Mouse (Mus musculus) megakaryocyte, adult 5-6 weeks (primary cell): Measurements from ENCODE around the gene Tmem80. TPM values are rescaled to one million over a fixed set of nuclear protein-coding genes. Genes with fewer than 3 reads are reported as not detected.
A peak's percentile ranks its signal among the peaks of the same experiment; 100 is the strongest.

Source experiments
- ATAC-seq: 2 replicates; pipeline ENCODE4 v1.8.0; 2016; ENCODE audit warnings: mild to moderate bottlenecking, inconsistent platforms; ENCODE audit not compliant: poor library complexity, severe bottlenecking
- total RNA-seq, 2 experiments: library from RNA; stranded (forward) in 1 of 2; stranded (reverse) in 1 of 2; fragments of 153-499, 151-499 nt in 1 of 2; fragments of 221-1000, 200-1000 nt in 1 of 2; gene quantifications; 2 replicates each; pipeline versions ENCODE4 v1.2.3 to v1.2.4; 2015 to 2017

Tmem80 gene
- total RNA-seq, 2 experiments from 2014 or later, result 6.0 to 11.8 TPM

DNA sequence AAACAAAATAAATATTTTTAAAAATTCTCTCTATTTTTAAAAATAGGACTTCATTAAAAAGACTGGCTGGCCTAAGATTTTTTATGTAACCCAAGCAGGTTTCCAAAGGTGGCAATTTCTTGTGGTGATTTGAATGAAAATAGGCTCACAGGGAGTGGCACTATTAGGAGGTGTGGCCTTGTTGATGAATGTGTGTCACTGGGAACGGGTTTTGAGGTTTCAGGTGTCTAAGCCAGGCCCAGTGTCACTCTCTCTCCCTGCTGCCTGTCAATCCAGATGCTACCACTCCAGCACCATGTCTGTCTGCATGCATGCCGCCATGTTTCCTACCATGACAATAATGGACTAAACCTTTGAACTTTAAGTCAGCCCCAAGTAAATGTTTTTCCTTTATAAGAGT is 8.1 kb upstream of the Tmem80 start:
- ATAC-seq, result no peak

DNA sequence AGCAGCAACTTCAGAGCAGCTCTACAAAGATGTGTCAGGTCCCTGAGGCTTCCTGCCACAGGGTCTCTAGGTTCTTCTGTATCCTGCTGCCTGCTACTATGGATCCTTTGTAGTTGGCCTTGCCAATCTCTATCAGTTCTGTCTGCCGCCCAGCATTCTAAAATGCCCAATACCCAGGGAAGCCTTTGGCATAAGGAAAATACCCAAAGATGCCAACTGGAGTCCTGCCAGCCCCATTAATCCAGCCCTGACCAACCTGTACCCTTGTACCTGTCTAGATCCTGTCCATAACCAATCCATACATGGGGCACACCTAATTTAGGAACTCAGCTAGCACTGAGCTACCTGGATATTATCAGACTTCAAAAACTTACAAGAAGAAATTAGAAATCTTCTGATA is 2.9 kb upstream of the Tmem80 start:
- no peak for ATAC-seq

DNA sequence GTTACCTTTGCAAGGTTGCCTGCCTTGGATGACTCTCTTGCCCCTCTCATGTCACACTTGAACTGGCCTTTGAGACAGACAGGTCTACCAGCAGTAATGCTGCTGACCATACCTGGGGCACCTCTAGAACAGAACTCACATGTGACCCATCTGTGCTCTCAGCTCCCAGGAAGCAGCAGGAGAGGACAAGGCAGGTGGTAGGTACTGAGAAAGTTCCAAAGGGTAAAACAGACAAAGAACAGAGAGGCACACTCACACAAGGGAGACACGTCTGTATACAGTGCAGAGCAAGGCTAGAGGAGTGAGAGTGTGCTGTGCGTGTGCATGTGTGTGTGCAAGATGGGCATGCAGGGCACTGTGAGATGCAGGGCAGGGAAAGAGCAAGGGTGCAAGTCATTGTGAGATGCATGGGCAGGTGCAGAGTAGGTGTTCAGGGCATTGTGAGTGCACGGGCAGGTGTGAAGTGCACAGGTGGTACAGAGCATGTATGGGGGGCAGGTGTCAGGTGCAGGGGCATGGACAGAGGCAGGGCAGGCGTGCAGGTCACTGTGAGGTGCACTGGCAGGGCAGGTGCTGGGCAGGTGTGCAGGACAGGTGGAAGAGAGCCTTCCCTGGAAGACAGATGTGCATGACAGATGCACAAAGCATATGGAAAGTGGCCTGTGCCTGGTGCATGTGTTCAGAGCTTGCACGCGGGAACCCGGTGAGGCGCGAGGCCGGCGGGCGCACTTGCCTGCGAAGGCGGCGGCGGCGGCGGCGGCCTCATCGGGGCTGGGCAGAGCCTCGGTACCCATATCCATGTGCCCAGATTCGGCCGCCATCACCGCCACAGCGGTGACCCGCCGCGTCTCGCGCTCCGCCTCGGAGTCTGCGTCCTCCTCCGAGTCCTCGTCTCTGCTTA is 743 bp upstream of the Tmem80 start:
- no peak for ATAC-seq

DNA sequence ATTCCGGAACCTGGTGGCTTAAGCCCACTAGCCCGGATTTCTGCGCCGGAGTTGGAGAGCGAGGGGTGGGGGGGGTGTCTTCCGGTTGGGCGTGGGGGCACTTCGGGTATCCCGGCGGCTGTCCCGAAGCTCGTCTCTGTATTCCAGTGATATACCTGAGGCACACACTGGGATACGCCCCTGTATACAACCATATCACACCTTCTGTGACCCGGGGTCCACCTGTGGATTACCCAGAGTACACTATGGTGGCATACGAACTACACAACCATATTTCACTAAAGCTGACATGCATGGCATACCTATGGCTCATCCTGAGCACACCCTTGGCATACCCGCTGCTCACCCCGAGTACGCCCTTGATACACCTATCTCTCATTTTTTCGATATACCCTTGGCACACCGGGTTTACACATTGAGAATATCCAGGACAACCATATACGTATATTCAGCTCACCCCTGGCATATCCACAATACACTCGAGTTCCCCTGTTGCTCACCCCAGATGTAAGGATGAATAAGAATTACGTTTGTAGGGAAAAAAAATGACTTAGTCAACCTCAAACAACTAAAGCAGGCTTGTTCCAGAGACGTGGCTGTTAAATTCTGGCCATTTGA is 943 bp downstream of the Tmem80 start:
- no peak for ATAC-seq

DNA sequence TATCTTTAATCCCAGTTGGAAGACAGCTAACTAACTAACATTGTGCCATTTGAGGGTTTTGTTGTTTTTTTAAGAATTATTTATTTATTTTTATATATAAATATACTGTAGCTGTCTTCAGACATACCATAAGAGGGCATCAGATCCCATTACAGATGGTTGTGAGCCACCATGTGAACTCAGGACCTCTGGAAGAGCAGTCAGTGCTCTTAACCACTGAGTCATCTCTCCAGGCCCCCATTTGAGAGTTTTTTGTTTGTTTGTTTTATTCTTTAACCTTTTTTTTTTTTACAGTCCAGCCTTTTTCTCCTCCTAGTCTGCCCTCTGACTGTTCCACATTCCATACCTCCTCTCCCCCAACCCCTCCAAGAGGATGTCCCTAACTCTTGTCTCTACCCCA is 3.2 kb downstream of the Tmem80 start:
- ATAC-seq, result no peak

DNA sequence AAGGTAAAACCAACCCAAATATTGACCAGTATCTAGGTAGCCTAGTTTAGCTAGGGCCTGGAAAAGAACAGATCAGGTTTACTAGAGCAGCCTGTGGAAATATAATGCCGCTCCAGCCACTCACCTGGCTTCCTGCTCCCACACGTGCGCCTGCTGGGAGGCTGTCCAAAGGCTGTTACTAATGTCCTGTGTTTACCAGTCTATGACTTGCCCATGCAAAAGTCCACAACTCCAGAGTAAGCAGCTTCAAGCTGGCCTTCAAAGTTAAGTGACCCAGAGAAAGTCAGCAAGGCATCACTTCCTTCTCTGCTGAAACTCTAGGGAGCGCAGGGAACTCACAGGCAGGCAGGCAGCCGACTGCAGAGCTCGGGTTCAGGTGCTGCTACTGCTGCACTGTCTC is 4.5 kb downstream of the Tmem80 start:
- ATAC-seq, result no peak

DNA sequence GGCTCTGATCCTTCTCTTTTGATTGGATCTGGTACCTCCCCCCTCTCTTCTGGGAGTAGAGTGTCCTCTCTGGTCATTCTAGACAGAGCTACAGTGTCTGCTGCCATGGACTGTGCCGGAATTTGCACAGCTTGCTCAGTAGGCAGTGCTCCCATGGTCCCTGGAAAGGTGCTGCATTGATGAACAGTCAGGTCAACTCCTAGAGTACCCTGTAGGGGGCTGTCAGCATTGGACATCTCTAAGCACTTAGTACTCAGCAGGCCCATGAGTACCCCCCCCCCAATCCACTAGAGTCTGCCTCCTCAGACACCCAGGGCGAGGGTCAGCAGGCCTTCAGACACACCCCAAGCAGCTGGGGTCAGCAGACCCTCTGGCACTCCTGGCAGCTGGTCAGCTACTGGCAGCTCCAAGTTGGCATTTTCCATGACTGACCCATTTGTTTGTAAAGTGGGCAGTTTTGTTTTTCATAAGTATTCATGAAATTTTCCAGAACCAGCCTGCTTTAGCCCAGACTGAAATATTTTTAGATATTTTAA is 7.6 kb downstream of the Tmem80 start:
- ATAC-seq, result no peak

DNA sequence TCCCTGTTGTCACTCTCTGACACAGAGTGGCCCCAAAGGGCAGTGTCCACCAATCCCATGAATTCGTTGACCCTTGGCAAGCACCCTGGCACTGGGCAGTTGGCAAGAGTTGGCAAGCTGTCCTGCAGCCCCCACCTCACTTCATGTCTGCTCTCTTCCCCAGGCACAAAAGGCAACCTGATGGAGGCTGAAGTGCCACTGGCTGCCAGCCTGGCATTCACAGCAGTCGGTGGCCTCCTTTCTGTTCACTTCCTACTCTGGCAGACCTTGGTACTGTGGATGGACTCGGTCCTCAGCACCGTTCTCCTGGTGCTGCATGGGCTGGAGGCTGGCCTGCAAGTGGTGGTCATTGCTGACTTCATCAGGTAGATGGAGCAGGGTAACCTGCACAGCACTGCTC is 8.1 kb downstream of the Tmem80 start:
- no peak for ATAC-seq

DNA sequence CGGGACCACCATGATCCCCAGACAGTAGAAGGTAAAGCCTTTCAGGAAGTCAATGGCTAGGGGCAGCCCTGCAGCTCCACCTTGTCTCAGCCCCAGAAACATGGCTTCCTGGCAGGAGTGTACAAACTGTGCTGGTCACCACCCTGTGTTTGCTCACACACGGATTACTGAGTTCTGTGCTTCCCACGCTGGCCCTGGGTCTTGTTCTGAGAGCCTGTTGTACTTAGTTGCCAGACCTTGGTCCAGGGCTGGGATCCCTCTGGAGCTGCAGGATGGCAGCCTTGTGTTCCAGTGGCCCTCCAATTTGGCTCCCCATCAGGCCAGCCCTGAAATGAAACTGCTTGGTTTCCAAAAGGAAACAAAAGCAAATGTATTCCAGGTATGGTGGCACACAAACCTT is 8.8 kb downstream of the Tmem80 start:
- ATAC-seq, result no peak

DNA sequence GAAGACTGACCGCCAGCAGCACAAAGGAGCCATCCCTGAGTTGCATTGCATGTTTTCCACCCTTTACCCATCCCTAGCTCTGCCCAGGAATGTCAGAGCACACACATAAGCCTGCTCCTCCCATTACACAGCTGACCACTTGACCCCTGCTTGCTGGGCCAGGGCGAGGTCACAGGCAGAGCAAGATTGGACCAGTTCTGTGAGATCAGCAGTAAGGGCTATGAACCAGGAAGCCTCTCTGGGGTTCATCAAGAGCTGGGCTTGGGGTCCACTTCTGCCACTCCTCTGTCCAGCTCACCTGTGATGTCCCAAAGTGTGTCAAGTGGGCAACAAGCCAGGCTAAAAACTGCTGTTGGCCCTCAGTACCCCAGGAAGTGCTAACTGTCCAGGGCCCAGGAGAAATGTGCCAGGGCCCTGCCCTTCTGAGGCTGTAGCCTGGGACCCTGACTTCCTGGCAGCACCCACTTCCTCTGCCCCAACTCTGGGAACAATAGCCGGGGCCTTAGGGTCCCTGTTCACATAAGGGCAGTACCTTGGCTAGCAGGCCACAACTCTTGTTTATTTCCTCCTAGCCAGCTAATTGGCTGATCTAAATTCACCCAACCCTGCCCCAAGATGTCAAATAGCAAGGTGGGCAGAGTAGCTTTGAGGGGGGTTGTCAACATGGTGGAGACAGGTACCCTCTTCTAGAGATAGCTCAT is 10.3 kb downstream of the Tmem80 start:
- ATAC-seq, result no peak

DNA sequence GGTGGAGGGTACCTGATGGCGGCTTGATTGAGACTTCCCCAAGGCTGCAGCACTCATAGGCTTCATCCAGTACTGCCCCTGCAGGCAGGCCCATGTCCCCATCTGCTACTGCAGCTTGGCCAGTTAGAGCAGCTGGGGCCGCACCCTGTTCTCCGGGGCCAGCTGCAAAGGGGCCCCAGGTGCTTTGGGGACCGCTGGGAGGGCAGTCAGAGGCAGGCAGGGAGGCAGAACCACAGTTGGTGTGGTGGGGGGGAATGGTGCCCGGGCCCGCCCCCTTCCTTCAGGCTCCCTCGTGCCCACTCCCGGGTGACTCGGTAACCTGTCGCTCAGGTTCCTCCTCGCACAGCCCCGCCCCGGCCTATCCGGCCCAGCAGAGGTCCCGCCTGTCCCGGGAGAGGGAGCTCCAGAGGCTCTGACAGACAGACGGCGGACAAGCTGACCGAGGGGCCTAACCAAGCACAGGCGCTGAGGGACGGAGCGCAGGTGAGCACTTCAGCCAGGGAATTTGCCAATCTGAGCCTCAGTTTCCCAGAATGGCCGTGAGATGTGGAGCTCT is 11.1 kb downstream of the Tmem80 start, which contains the start of gene Eps8l2:
Gene Eps8l2 (plus strand): TSS at position 305 of the 556 bp plus-strand sequence.
- peak; percentile 93 for ATAC-seq

DNA sequence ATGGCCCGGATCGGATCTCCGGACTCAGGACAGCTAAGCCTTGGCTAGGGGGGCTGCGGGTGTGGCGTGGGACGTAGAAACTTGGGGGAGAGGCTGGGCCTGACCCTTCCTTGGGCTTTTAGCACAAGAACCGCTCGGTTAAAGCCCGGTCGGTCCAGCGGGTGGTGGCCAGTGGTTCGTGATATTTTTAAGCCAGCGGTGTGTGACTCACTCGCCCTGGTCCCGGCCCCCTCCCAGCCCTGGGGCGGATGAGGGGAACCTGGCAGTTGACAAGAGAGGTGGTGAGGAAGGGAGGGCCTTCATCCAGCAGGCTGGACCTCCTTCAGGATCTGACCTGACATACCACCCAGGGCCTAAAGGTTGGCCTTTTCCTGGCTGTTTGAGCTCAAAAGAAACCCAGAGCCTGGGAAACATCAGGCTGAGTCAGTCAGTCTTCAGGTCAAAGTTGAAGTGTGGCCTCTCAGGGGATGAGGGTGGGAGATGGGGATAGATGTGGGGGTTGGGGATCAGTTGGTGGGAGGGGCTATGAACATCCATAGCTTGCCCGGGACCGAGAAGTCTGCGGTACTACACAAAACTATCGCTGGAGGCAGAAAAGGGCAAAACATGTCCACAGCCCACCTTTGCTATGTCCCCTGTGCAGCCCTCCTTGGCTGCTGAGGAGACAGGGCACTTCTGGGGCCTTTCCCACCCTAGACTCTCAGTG is 11.8 kb downstream of the Tmem80 start:
- no peak for ATAC-seq

DNA sequence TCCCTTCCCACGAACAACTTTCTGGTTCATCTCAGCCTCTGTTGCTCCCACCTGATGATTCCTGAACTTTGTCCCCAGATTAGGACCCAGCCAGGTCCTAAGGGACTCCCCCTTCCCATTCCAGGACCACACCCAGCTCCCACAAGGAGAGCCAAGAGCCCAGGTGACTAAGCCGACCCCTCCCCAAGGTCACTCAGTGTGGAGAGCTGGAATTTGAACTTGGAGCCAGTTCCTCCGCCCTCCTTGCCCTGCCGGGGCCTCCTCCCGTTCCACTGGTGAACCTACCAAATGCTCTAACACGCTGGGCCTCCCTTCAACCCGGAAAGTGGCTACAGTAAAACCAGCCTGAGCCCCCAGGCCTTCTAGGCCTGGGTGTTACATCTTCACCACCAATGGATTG is 12.5 kb downstream of the Tmem80 start:
- ATAC-seq, result no peak

DNA sequence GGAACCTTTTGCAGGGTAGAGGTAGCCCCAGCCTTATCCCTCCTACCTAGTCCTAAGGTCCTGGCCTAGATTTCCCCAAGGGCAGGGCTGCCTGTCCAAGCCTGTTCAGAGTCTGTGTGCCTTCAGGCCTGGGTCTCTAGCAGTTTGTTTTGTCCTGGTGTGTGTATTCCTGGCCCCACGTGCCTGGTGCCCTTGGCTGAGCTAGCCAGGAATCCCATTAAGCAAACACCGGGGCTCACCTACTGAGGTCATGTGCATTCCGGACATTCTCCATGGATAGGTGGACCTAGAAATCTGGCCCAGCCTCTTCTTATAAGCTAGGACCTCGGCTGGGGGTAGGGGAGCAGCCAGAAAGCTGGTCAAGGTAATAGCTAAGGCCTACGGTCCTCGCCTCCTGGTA is 12.9 kb downstream of the Tmem80 start:
- ATAC-seq, result no peak

DNA sequence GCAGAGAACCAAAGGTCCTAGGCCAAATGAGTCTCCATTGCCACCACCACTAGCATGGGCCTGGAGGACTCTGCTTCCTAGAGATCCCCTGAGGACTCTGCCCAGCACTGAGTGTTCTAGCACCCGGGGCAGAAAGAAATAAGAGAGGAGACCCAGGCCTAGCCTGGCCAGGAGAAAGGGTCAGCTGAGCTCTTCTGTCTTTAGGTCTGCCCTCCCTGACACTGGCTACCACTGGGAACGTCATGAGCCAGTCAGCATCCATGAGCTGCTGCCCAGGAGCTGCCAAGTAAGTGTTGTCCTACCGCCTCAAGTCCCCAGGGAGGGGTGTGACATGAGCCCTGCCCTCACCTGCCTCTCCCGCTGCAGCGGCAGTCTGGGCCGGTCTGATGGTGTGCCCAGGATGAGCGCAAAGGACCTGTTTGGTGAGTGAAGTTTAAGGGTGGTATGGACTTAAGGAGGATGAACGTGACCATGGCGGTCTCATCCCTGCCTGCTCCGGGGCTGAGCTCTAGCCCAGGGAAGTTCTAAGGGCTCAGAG is 14.2 kb downstream of the Tmem80 start:
- ATAC-seq, result no peak

DNA sequence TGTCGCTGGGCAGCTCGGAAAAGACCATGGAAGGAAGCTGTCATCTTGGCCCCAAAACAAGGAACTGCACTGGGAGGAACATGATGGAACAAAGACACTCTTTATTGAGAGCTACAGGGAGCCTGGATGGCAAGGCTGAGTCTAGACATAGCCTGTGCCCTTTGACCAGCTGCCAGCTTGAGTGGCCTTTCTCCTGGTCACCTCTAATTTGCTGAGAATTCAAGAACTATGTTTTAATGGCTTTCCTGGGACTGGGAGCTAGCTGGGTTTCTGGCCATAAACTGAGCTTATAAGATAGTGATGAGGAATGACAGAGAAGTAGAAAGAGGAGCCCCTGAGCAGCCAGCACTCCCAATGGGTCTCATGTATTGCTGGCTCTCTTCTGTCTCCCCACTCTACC is 15.7 kb downstream of the Tmem80 start:
- no peak for ATAC-seq

DNA sequence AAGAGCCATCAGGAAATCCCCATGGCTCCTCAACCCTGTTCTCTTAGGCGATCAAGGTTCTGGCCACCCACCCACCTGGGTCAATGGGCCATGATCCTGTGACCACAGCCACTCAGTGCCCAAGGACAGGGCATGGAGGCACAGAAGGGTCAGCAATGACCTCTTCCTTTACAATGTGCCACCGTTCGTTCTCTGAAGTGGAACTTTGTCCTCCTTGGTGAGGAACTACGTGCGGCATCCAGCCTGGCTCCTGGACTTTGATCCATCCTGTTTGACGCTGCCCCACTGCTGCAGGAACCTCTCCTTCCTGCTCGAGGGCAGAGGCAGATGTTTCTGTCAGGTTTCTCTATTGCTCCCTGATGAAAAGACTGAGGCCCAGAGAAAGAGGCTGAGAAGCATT is 16.2 kb downstream of the Tmem80 start:
- ATAC-seq, result no peak

DNA sequence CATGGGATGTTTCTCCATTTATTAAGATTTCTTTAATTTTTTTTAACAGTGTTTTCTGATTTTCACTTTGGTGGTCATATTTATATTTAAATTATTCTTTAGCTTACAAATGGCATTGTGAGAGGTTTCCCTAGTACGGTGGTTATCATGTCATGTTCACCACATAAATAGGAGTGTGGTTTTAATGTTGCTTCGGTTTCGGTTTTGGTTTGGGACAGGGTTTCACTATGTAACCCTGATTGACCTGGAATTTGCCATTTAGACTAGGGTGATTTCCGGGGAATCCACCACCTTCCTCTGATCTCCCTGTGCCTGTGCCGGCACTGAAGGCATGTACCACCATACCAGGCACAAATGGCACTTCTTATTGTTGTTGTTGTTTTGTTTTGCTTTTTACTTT is 17.2 kb downstream of the Tmem80 start:
- ATAC-seq, result no peak

DNA sequence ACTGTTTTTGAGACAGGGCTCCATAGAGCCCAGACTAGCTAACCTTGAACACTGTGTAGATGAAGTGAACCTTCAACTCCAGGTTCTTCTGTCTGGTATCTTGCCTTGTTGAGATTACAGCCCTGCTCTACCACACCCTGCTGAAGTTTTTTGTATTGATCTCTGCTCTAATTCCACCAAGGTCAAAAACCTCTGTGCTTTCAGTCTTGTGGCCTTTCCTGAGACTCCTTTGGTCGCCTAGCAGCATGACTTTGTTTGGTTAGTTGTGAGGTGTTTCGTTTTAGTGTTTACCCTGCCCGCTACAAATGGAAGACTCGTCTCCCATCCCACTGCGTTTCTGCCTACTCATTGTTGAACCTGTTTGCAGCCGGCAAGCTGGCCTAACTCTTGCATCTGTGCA is 23.5 kb downstream of the Tmem80 start:
- no peak for ATAC-seq

DNA sequence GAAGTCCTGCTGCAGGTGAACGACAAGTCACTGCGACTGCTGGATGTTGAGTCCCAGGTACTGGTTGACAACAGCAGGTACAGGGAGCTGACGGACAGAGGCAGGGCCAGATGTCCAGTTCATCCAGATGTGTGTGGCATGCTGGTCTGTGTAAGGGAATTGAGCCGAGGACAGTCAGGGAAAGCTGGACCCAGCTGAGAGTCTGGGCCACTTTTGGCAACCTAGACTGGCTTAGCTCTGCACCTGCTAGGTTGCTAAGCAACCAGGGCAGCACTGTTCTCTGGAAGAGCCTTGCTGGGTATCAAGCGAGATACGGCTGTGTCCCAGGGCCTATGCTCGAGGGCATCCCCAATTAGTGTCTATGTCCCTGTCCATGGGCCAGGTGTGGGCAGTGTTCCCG is 27.5 kb downstream of the Tmem80 start:
- no peak for ATAC-seq
